Mouse (Mus musculus) midbrain, embryonic 16.5 days (tissue): Measurements from ENCODE around the gene Adprm. TPM values are rescaled to one million over a fixed set of nuclear protein-coding genes. Genes with fewer than 3 reads are reported as not detected.

Experiments
- ATAC-seq: fragments of 200-750 bp; cut with Nextera tagmentation; 2 replicates; pipeline ENCODE4 v1.8.0; 2017; ENCODE audit warnings: moderate TSS enrichment
- H3K27ac ChIP-seq: fragments of 300-500 bp; sonication (generic); 2 replicates; pipeline ENCODE4 v1.5.1; 2014; ENCODE audit warnings: mild to moderate bottlenecking, low read length, mixed read lengths
- H3K27me3 ChIP-seq: fragments of 300-500 bp; sonication (generic); 2 replicates; pipeline ENCODE4 v1.6.1; 2014; ENCODE audit warnings: low read depth, low read length, mixed read lengths; ENCODE audit not compliant: control insufficient read depth, insufficient read depth
- H3K36me3 ChIP-seq: fragments of 300-500 bp; sonication (generic); 2 replicates; pipeline ENCODE4 v1.6.1; 2014; ENCODE audit warnings: mild to moderate bottlenecking, low read length, moderate library complexity, mixed read lengths; ENCODE audit not compliant: control insufficient read depth, insufficient read depth
- H3K4me1 ChIP-seq: fragments of 300-500 bp; sonication (generic); 2 replicates; pipeline ENCODE4 v1.6.1; 2014; ENCODE audit warnings: mild to moderate bottlenecking, low read length, mixed read lengths; ENCODE audit not compliant: control insufficient read depth, insufficient read depth
- H3K4me2 ChIP-seq: fragments of 300-500 bp; sonication (generic); 2 replicates; pipeline ENCODE4 v1.6.1; 2014; ENCODE audit warnings: mild to moderate bottlenecking, low read length, mixed read lengths
- H3K4me3 ChIP-seq: fragments of 300-500 bp; sonication (generic); 2 replicates; pipeline ENCODE4 v1.5.1; 2014; ENCODE audit warnings: low read depth, mild to moderate bottlenecking, low read length, moderate library complexity, mixed read lengths
- H3K9ac ChIP-seq: fragments of 300-500 bp; sonication (generic); 2 replicates; pipeline ENCODE4 v1.6.1; 2014; ENCODE audit warnings: low read depth, low read length, mixed read lengths
- H3K9me3 ChIP-seq: fragments of 300-500 bp; sonication (generic); replicated peaks from 2 replicates; pipeline ENCODE4 v1.6.1; 2014; ENCODE audit warnings: mild to moderate bottlenecking, low read length, mixed read lengths; ENCODE audit not compliant: control insufficient read depth, poor library complexity, severe bottlenecking
- WGBS: fragments of 180-500 bp; shearing (Covaris S2); extraction: QIAGEN DNeasy Blood & Tissue Kit; methylation state at CpG from one replicate; pipeline ENCODE4 v1.1.7; 2014; 5-methylcytosine and 5-hydroxymethylcytosine counted together
- polyA plus RNA-seq: library from polyadenylated mRNA; unstranded; fragments of >200 nt; fragmentation: Nextera tagmentation; extraction: Ambion mirVana; gene quantifications from 2 replicates; pipeline ENCODE4 v1.2.1, GENCODE M21; 2015

The Adprm gene
- 28.2 and 32.7 TPM in 2 replicates for polyA plus RNA-seq

DNA sequence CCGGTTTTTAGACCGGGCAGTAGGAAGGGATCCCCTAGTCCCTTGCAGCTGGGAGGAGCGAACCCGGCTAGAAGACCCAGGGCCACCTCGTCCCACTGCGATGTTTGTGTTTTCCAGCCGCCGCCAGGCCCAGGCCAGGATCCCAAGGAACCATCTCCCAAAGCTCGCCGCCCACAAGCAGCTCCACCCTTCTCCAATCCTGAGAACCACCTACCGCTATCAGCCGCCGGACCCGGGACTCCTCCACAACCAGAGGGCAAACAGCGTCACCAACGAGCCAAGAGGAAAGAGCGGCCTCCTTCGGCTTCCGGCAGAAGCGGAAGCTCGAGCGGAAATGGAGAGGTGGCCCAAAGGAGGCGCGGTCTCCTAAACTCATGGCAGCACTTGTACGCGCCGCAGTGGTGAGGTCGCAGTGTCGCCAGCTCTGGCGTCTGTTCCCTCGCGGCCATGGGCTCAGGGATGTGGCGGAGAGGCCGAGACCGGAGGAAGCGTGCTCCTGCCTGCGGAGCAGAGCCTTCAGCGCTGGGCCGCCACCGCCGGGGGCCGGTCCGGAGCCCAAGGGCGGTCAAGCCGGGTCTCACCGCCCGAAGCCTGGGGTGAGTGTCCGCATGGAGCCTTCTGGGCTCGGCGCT is at the start of gene Adprm, which contains the start of gene Sco1:
Adprm (minus strand) TSS at position 274 of the 632 bp plus-strand sequence.
Sco1 (plus strand) TSS at position 350 of the 632 bp plus-strand sequence.
- H3K27ac ChIP-seq = peak within 1 kb of the TSS; percentile 77
- peaks cover 20% of the 10 kb centered on the region for H3K4me1 ChIP-seq
- H3K4me3 ChIP-seq = peak within 1 kb of the TSS; percentile 97
- peak; percentile 96 for ATAC-seq
- H3K9ac ChIP-seq = peak within 1 kb of the TSS; percentile 89
- no peaks in the 10 kb centered on the region for H3K27me3 ChIP-seq
- peak within 1 kb of the TSS; percentile 89 for H3K4me2 ChIP-seq
- WGBS = under 1% methylated on average over 50 of the region's 50 CpGs
- H3K36me3 ChIP-seq = peaks cover 3% of the 10 kb centered on the region; the same call in 1 of the 2 replicates
- H3K9me3 ChIP-seq = no peaks in the 10 kb centered on the region

DNA sequence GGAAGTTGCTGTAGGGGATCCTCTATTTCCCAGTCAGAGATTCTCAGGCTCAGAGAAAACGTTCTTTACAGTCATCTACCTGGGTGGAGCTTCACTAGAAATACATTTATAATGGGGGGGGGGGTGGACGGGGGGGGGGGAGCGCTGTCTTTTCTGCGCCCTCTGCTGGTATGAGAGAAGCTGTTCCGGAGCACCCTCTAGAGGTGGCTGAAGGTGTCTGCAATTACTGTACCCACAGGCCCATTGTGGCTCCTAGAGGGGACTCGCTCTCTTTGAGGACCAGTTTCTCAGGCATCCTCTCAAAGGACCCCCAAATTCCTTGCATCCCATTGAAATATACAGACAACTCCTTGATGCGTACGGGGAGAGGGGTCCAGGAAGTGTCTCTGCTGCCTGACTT is 49.3 kb upstream of the Adprm start:
- no peaks in the 10 kb centered on the region for H3K27me3 ChIP-seq
- no peaks in the 10 kb centered on the region for H3K9me3 ChIP-seq
- H3K4me1 ChIP-seq = no peaks in the 10 kb centered on the region
- no peak for ATAC-seq
- no peak overlapping the region for H3K27ac ChIP-seq
- no peaks in the 10 kb centered on the region for H3K36me3 ChIP-seq
- no peak overlapping the region for H3K9ac ChIP-seq
- 24% methylated on average over 8 of the region's 8 CpGs for WGBS
- H3K4me2 ChIP-seq = no peak overlapping the region
- H3K4me3 ChIP-seq = no peak overlapping the region

GRCm38 (mm10) chr11:67100169-67100568 is 47.8 kb upstream of the Adprm start:
- Histone ChIP-seq H3K4me1 (no peaks in the 10 kb centered on the region), H3K27me3 (no peaks in the 10 kb centered on the region), H3K9ac (no peak overlapping the region), H3K36me3 (no peaks in the 10 kb centered on the region), H3K27ac (no peak overlapping the region), H3K9me3 (no peaks in the 10 kb centered on the region), H3K4me2 (no peak overlapping the region), H3K4me3 (no peak overlapping the region)
- ATAC-seq = no peak
- WGBS = 41% methylated on average over 6 of the region's 6 CpGs

GRCm38 (mm10) chr11:67099241-67099640 is 46.8 kb upstream of the Adprm start:
- H3K4me3 ChIP-seq = no peak overlapping the region
- WGBS = 95% methylated on average over 16 of the region's 16 CpGs

DNA sequence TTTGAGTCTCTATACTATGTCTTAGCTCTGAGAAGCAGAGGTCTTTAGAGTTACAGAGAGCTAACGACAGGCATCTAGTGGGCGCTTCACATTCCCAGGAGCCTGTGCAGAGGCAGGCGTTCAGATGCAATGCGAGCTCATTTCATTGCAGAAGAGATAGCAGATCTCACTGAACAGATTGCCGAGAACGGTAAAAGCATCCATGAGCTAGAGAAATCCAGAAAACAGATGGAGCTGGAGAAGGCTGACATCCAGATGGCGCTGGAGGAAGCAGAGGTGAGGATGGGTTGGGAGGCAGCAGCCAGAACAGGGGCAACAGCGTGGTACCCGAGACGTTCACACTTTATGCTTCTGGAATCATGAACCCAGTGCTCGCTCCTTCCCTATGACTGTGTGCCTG is 46.0 kb upstream of the Adprm start:
- no peak overlapping the region for H3K9ac ChIP-seq
- H3K4me1 ChIP-seq = no peaks in the 10 kb centered on the region
- no peaks in the 10 kb centered on the region for H3K36me3 ChIP-seq
- H3K4me2 ChIP-seq = no peak overlapping the region
- WGBS = 92% methylated on average over 11 of the region's 11 CpGs
- H3K4me3 ChIP-seq = no peak overlapping the region
- ATAC-seq = no peak
- H3K27me3 ChIP-seq = no peaks in the 10 kb centered on the region
- H3K9me3 ChIP-seq = no peaks in the 10 kb centered on the region
- no peak overlapping the region for H3K27ac ChIP-seq

More at GRCm38 (mm10) chr11:67099241-67099640, 46.8 kb upstream of the Adprm start:
- H3K4me1 ChIP-seq = no peaks in the 10 kb centered on the region
- no peaks in the 10 kb centered on the region for H3K9me3 ChIP-seq
- H3K4me2 ChIP-seq = no peak overlapping the region
- H3K9ac ChIP-seq = no peak overlapping the region
- H3K27ac ChIP-seq = no peak overlapping the region
- H3K36me3 ChIP-seq = no peaks in the 10 kb centered on the region
- no peaks in the 10 kb centered on the region for H3K27me3 ChIP-seq
- ATAC-seq = no peak

DNA sequence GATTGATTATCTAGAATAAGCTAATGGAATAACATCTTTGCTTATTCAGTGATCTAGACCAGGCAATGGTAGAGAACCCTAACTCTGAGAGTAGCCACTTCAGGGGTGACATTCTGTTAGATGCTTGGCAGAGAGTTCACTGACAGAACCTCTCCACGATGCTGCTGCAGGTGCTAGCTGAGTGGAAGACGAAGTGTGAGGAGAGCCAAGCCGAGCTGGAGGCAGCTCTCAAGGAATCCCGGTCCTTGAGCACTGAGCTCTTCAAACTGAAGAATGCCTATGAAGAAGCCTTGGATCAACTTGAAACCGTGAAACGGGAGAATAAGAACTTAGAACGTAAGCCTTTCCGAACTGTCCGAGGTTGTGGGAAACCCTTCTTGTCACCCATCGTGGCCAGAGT is 45.3 kb upstream of the Adprm start:
- no peak overlapping the region for H3K9ac ChIP-seq
- H3K27me3 ChIP-seq = no peaks in the 10 kb centered on the region
- H3K4me1 ChIP-seq = no peaks in the 10 kb centered on the region
- no peak for ATAC-seq
- 96% methylated on average over 10 of the region's 10 CpGs for WGBS
- H3K4me2 ChIP-seq = no peak overlapping the region
- no peak overlapping the region for H3K27ac ChIP-seq
- H3K4me3 ChIP-seq = no peak overlapping the region
- H3K9me3 ChIP-seq = no peaks in the 10 kb centered on the region
- no peaks in the 10 kb centered on the region for H3K36me3 ChIP-seq

DNA sequence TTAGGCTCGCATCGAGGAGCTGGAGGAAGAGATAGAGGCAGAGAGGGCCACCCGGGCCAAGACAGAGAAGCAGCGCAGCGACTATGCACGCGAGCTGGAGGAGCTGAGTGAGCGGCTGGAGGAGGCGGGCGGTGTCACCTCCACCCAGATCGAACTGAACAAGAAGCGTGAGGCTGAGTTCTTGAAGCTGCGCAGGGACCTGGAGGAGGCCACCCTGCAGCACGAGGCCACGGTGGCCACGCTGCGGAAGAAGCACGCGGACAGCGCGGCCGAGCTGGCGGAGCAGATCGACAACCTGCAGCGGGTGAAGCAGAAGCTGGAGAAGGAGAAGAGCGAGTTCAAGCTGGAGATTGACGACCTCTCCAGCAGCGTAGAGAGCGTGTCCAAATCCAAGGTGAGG is 42.1 kb upstream of the Adprm start:
- Histone ChIP-seq H3K36me3 (no peaks in the 10 kb centered on the region), H3K27me3 (no peaks in the 10 kb centered on the region), H3K4me2 (no peak overlapping the region), H3K4me1 (no peaks in the 10 kb centered on the region), H3K27ac (no peak overlapping the region), H3K4me3 (no peak overlapping the region), H3K9ac (no peak overlapping the region), H3K9me3 (no peaks in the 10 kb centered on the region)
- no peak for ATAC-seq
- 78% methylated on average over 29 of the region's 29 CpGs for WGBS

DNA sequence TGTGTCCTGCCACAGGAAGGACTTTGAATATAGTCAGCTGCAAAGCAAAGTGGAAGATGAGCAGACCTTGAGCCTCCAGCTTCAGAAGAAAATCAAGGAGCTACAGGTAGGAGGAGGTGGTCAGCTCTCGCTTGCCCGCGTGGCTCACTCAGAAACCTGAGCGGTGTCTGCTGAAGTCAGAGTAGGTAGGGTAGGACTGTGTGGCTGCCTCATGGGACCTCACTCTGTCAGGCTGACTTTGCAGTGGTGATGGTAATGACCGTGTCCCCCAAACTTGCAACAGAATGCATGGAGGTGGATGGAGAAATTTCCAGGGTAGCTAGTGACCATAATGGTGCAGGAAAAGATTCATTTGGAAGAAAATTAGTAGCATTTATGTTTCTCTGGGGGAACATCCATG is 41.3 kb upstream of the Adprm start:
- H3K27me3 ChIP-seq = no peaks in the 10 kb centered on the region
- H3K4me1 ChIP-seq = no peaks in the 10 kb centered on the region
- H3K4me3 ChIP-seq = no peak overlapping the region
- no peak overlapping the region for H3K27ac ChIP-seq
- no peaks in the 10 kb centered on the region for H3K36me3 ChIP-seq
- H3K4me2 ChIP-seq = no peak overlapping the region
- no peak overlapping the region for H3K9ac ChIP-seq
- WGBS = 93% methylated on average over 5 of the region's 5 CpGs
- ATAC-seq = no peak
- H3K9me3 ChIP-seq = no peaks in the 10 kb centered on the region

DNA sequence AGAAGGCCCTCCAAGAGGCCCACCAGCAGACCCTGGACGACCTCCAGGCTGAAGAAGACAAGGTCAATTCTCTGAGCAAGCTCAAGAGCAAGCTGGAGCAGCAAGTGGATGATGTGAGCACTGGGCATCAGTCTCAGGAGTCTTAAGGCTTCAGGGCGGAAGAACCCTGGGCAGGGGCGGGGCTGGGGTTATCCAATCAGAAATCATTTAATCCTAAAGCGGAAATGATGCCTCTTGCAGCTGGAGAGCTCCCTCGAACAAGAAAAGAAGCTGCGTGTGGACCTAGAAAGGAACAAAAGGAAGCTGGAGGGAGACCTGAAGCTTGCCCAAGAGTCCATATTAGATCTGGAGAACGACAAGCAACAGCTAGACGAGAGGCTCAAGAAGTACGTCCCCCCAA is 40.8 kb upstream of the Adprm start:
- no peak for ATAC-seq
- no peak overlapping the region for H3K4me2 ChIP-seq
- 79% methylated on average over 9 of the region's 9 CpGs for WGBS

More for the DNA sequence above, 40.8 kb upstream of the Adprm start:
- H3K4me3 ChIP-seq = no peak overlapping the region
- H3K9me3 ChIP-seq = no peaks in the 10 kb centered on the region
- no peak overlapping the region for H3K27ac ChIP-seq
- H3K9ac ChIP-seq = no peak overlapping the region
- no peaks in the 10 kb centered on the region for H3K27me3 ChIP-seq
- H3K4me1 ChIP-seq = no peaks in the 10 kb centered on the region
- no peaks in the 10 kb centered on the region for H3K36me3 ChIP-seq
